Mouse (Mus musculus): ENCODE measurements around the gene Mpp1. TPM values are rescaled to one million over a fixed set of nuclear protein-coding genes. Genes with fewer than 3 reads are reported as not detected.

Gene Mpp1
- polyA plus RNA-seq (2017; shearing (Covaris generic)): 100 to 1,000 TPM in 1 of 2 experiments, 10 to 100 TPM in 1; 53.2 to 107 TPM

DNA sequence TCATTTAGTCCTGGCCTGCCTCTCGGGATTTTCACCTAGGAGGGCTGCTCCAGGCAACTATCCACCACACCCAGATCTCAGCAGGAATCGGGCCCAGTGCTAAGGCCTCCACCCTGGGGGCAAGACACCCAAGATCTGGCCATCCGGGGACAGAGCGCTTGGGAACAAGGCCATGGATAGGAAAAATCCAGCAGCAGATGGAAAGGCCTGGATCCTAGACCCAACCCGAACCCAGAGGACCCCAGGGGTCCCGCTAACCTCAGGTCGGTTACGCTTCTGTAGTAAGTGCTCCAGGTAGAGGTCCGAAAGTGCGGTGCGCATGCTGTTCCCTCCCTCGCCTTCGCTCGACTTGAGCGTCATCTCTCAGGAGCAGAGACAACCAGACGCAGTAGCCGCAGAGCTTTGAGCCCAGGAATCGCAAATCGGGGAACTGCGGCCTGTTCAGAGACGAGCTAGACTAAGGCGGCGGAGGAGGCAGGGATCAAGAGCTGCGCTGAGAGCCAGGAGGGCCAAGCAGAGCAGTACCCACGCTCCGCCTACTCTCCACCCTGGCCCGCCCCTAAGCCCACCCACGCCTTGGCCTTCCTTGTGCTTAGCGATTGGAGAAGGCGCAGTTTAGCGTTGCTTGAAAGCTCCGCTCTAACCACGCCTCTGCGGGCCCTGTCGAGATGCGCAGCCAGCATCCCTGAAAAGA lies at the start of gene Mpp1:
Gene Mpp1, minus strand, starts transcription at position 550 of the 694 bp plus-strand sequence.

DNA sequence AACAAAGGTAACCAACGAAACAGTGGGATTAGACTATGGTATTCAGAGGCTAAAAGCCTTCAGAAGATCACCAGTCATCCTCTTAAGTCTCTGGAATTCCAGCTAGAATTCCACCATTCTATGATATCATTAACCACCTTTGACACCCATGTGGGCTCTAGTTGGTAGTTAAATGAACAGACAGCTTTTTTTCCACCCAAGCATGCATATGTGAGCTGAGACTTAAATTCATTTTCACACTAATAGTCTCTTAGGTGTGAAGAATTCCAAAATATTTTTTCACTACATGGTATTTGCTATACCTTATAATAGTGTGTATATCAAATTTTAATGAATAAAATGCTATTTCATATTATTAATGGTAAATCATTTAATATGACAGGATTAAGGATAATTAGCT lies 32.9 kb upstream of the Mpp1 start, which contains the start of gene Smim9:
Gene Smim9, minus strand, starts transcription at position 101 of the 400 bp plus-strand sequence.

GRCm38 (mm10) chrX:75095369-75096162 lies 35.2 kb downstream of the Mpp1 start, which contains the start of gene Dkc1:
Dkc1 (plus strand) TSS chrX:75095854.

DNA sequence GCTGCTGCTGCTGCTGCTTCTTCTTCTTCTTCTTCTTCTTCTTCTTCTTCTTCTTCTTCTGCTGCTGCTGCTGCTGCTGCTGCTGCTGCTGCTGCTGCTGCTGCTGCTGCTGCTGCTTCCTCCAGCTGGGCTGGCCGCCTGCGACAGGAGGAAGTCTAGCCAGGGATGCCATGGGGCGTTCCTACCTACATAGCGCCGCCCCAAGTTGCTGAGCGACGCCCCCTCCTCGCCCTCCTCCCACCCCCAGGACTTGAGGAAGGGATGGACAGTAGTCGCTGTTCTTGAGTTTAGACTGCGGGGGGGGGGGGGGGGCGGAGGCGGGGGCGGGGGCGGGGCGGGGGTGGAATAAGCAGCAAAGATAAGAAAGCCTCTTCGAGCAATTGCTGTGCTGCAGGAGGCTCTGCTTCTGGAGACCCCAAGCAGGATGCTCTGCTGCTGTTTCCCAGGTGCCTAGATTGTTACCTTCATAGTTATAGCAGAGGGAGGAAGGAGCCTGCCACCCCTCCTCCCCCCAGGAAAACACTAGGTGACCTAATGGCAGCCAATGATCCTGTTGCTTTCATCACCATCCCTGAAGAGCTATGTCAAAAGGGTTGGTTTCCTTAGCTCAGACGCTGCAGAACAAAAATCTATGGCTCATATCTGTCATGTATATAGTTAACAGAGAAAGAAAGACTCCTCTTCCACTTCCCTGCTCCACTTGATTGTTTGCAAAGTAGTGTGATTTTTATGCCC lies 45.9 kb downstream of the Mpp1 start, which contains the start of gene Gab3:
Gene Gab3, minus strand, starts transcription at position 685 of the 735 bp plus-strand sequence.

Other genes with a start within 250 kb of the Mpp1 start
- gene Gab3, start 45.6 kb downstream of the Mpp1 start, polyA plus RNA-seq (2017; shearing (Covaris generic)): 10 to 100 TPM; 11.0 to 24.1 TPM
- 100 to 1,000 TPM in 1 of 2 experiments, 10 to 100 TPM in 1; 93.2 to 121 TPM for gene Dkc1, start 35.2 kb downstream of the Mpp1 start, polyA plus RNA-seq (2017; shearing (Covaris generic))
- not detected for gene Smim9, start 32.8 kb upstream of the Mpp1 start, polyA plus RNA-seq (2017; shearing (Covaris generic))